Mouse (Mus musculus) heart, postnatal 4 days (tissue): ENCODE data around the gene 1700012A03Rik. TPM values are rescaled to one million over a fixed set of nuclear protein-coding genes. Genes with fewer than 3 reads are reported as not detected.

Experiments
- DNase-seq: peaks from one replicate; pipeline ENCODE4 v3.0.0; 2021
- total RNA-seq, 2 experiments: library from RNA; stranded (reverse); gene quantifications; 2 replicates each; pipeline ENCODE4 v1.2.3; 2021

1700012A03Rik gene
- total RNA-seq = not detected

GRCm38 (mm10) chr6:32049951-32050345, at the start of gene 1700012A03Rik:
TSS of gene 1700012A03Rik (plus strand) at chr6:32050246.
- DNase-seq = no peak

GRCm38 (mm10) chr6:32004228-32004627, 45.8 kb upstream of the 1700012A03Rik start:
- no peak for DNase-seq

GRCm38 (mm10) chr6:32005914-32006313, 44.1 kb upstream of the 1700012A03Rik start:
- DNase-seq = no peak

GRCm38 (mm10) chr6:32006382-32006781, 43.7 kb upstream of the 1700012A03Rik start:
- DNase-seq = no peak

GRCm38 (mm10) chr6:32007336-32007735, 42.7 kb upstream of the 1700012A03Rik start:
- no peak for DNase-seq

- peak; percentile 69 for DNase-seq
Measured at GRCm38 (mm10) chr6:32016841-32017240, 33.2 kb upstream of the 1700012A03Rik start.

- peak; percentile 13 for DNase-seq
Measured at GRCm38 (mm10) chr6:32017406-32018104, 32.5 kb upstream of the 1700012A03Rik start.

GRCm38 (mm10) chr6:32018105-32018446, 32.0 kb upstream of the 1700012A03Rik start:
- DNase-seq = peak; percentile 81

- no peak for DNase-seq
Measured at GRCm38 (mm10) chr6:32021853-32022536, 28.1 kb upstream of the 1700012A03Rik start.

GRCm38 (mm10) chr6:32022537-32022869, 27.5 kb upstream of the 1700012A03Rik start:
- no peak for DNase-seq

- DNase-seq = no peak
Measured at GRCm38 (mm10) chr6:32028228-32029009, 21.6 kb upstream of the 1700012A03Rik start.

GRCm38 (mm10) chr6:32034226-32034625, 15.8 kb upstream of the 1700012A03Rik start:
- DNase-seq = no peak

- DNase-seq = no peak
Measured at GRCm38 (mm10) chr6:32045344-32045743, 4.7 kb upstream of the 1700012A03Rik start.

GRCm38 (mm10) chr6:32049256-32049950, 643 bp upstream of the 1700012A03Rik start:
- no peak for DNase-seq

- peak; percentile 21 for DNase-seq
Measured at GRCm38 (mm10) chr6:32052135-32052915, 2.3 kb downstream of the 1700012A03Rik start.

GRCm38 (mm10) chr6:32056525-32056924, 6.5 kb downstream of the 1700012A03Rik start:
- no peak for DNase-seq

- DNase-seq = no peak
Measured at GRCm38 (mm10) chr6:32058571-32058970, 8.5 kb downstream of the 1700012A03Rik start.

- DNase-seq = no peak
Measured at GRCm38 (mm10) chr6:32060641-32061040, 10.6 kb downstream of the 1700012A03Rik start.

- no peak for DNase-seq
Measured at GRCm38 (mm10) chr6:32061266-32061665, 11.2 kb downstream of the 1700012A03Rik start.

GRCm38 (mm10) chr6:32065789-32066510, 15.9 kb downstream of the 1700012A03Rik start:
- DNase-seq = no peak

- no peak for DNase-seq
Measured at GRCm38 (mm10) chr6:32072161-32072560, 22.1 kb downstream of the 1700012A03Rik start.
